Mouse (Mus musculus): Measurements from ENCODE around the gene Hint1. TPM values are rescaled to one million over a fixed set of nuclear protein-coding genes. Genes with fewer than 3 reads are reported as not detected.

Hint1 gene
- polyA plus RNA-seq, 1 experiment from 2014 or later, result 644 TPM

DNA sequence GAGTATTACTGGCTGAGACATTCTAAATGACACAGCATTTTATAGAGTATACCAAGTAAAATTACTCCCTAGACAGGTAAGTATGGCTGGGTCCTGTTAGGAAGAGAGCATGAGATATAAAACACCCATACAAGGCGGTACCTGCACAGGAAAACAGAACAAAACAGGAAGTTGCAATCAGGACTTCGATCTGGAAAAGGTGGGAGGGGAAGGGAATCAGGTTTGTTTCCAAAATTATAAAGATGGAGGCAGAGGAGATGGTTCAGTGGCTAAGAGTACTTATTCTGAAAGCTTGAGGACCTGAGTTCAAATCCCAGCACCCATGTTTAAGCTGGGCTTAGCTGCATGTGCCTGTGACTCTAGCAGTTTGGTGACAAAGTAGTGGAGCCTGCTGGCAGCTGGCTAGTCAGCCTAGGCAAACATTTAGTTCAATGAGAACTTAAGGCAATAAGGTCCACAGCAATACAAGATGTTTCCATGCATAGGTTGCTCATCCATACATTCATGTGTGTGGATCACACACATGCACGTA, 1.8 kb downstream of the Hint1 start:
- 87% methylated on average over 3 of the region's 3 CpGs for WGBS
- no peak for DNase-seq (ENCODE audit: low spot score)
- Histone ChIP-seq H3K36me3 (replicated peaks) (peaks cover 51% of the 10 kb centered on the region), H3K27ac (replicated peaks) (no peak overlapping the region), H3K27me3 (replicated peaks; ENCODE audit: low read depth, poor library complexity, severe bottlenecking) (no peaks in the 10 kb centered on the region), H3K9me3 (no peaks in the 10 kb centered on the region), H3K4me1 (peaks cover 23% of the 10 kb centered on the region), H3K4me3 (peak overlapping the region; percentile 96)

DNA sequence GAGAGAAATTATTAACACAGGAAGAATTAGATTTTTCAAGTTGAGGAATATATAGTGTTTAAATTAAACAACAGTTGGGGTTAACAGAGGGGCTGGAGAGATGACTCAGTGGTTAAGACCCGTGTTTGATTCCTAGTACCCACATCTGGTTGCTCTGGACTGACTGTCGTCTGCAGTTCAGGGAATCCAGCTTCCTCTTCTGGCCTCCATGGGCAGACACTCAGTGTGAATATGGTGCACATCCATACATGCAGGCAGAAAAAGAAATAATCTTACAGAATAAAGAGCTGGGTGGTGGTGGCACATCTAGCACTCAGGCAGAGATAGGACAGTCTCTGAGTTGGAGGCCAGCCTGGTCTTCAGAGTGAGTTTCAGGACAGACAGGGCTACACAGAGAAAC, 2.3 kb downstream of the Hint1 start:
- no peak for DNase-seq (ENCODE audit: low spot score)
- Histone ChIP-seq H3K27me3 (replicated peaks; ENCODE audit: low read depth, poor library complexity, severe bottlenecking) (no peaks in the 10 kb centered on the region), H3K27ac (replicated peaks) (no peak overlapping the region), H3K4me1 (peaks cover 23% of the 10 kb centered on the region), H3K9me3 (no peaks in the 10 kb centered on the region), H3K36me3 (replicated peaks) (peaks cover 56% of the 10 kb centered on the region), H3K4me3 (peak overlapping the region; percentile 96)
- WGBS, result 82% methylated on average over 2 of the region's 2 CpGs

DNA sequence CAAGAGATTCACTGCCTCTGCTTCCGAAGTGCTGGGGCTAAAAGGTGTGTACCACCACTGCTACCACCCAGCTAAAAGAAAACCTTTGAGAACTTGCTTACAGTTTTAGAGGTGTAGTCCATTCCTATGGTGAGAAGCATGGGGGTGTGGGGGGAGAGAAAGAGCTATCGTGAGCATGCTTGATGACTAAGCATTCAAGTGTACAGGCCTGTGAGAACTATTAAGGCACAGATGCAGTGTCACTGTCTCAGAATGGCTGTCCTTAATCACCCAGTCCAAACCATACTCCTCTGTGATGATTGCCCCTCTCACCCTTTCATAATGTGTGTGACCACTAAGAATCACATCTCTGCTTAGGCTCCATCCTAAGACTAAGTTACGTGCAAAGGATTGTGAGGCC, 3.1 kb downstream of the Hint1 start:
- Histone ChIP-seq H3K9me3 (no peaks in the 10 kb centered on the region), H3K27ac (replicated peaks) (no peak overlapping the region), H3K36me3 (replicated peaks) (peaks cover 65% of the 10 kb centered on the region), H3K4me1 (peaks cover 23% of the 10 kb centered on the region), H3K27me3 (replicated peaks; ENCODE audit: low read depth, poor library complexity, severe bottlenecking) (no peaks in the 10 kb centered on the region), H3K4me3 (no peak overlapping the region)
- WGBS, result 92% methylated on average over 3 of the region's 3 CpGs
- DNase-seq (ENCODE audit: low spot score), result no peak

DNA sequence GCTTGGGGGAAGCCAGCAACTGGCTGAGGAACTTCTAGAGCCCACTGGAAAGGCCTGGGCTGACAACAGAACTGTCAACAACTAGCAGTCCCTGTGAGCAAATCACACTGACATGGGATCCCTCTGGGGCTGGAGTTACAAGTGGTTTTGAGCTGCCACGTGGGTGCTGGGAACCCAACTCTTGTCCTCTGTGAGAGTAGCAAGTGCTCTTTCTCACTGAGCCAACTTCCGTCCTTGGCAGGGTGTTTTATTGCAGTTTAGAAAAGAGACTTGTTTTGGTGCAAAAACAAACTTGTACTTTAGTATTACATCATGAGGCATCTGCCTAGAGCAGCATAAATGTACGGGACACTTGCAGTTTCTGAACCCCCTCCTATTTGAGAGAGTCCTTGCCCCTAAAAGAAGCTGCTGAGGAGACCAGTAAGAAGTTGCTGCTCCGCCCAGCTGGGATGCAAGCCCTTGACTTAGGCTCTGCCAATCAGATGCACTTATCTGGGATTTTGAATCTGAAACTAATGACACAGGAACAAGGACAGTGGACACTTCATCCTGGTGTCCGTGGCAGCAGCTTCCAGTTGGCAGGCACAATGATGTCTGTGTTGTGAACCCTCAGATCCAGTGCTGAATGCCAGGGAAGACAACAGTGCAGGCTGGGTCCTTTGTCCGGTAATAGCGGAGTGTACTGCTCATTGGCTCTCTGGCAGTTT, 5.8 kb downstream of the Hint1 start:
- WGBS, result 80% methylated on average over 7 of the region's 7 CpGs

DNA sequence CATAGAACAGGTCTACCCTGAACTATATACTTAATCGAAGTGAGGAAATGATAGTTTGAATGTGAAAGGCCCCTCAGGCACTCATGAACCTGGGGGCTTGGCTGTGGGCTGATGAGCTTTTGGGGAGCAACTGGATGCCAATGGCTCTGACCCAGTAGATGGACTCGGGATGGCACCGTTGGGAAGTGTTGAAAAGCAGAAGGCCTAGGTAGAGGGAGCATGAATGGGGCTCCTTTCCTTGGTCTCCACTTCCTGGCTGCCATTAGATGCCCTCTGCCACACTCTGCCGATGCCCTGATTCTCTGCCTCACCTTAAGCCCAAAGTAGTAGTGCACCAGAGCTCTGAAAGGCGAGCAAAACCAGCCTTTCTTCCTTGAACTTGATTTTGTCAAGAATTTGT, 9.8 kb downstream of the Hint1 start:
- no peak overlapping the region for H3K4me3 ChIP-seq
- no peaks in the 10 kb centered on the region for H3K9me3 ChIP-seq
- H3K27ac ChIP-seq (replicated peaks), result no peak overlapping the region
- H3K27me3 ChIP-seq (replicated peaks; ENCODE audit: low read depth, poor library complexity, severe bottlenecking), result no peaks in the 10 kb centered on the region
- H3K4me1 ChIP-seq, result peaks cover 3% of the 10 kb centered on the region; the same call in 1 of the 2 replicates
- 91% methylated on average over 5 of the region's 5 CpGs for WGBS
- peaks cover 46% of the 10 kb centered on the region for H3K36me3 ChIP-seq (replicated peaks)
- DNase-seq (ENCODE audit: low spot score), result no peak

More for the DNA sequence above, 5.8 kb downstream of the Hint1 start:
- Histone ChIP-seq H3K27ac (replicated peaks) (no peak overlapping the region), H3K36me3 (replicated peaks) (peaks cover 77% of the 10 kb centered on the region), H3K4me1 (peaks cover 18% of the 10 kb centered on the region), H3K9me3 (no peaks in the 10 kb centered on the region), H3K27me3 (replicated peaks; ENCODE audit: low read depth, poor library complexity, severe bottlenecking) (no peaks in the 10 kb centered on the region), H3K4me3 (no peak overlapping the region)
- no peak for DNase-seq (ENCODE audit: low spot score)

DNA sequence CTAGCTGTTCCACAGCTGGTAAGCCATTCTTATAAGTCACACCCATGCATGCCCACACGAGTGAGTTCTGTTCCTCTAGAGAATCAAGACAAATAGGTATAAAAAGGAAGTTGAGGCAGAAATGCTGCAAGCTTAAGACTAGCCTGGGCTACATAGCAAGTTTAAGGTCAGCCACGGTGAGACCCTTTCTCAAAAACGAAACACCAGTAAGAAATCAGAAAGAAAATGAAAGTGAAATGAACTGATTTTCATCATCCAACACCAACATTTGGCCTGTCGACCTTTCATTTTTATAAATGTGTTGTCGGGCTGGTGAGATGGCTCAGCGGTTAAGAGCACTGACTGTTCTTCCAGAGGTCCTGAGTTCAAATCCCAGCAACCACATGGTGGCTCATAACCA, 12.7 kb downstream of the Hint1 start:
- peaks cover 17% of the 10 kb centered on the region for H3K36me3 ChIP-seq (replicated peaks)
- H3K4me1 ChIP-seq, result peaks cover 11% of the 10 kb centered on the region
- no peak overlapping the region for H3K4me3 ChIP-seq
- WGBS, result 85% methylated on average over 6 of the region's 6 CpGs
- no peaks in the 10 kb centered on the region for H3K9me3 ChIP-seq
- no peak for DNase-seq (ENCODE audit: low spot score)
- H3K27me3 ChIP-seq (replicated peaks; ENCODE audit: low read depth, poor library complexity, severe bottlenecking), result no peaks in the 10 kb centered on the region
- no peak overlapping the region for H3K27ac ChIP-seq (replicated peaks)

DNA sequence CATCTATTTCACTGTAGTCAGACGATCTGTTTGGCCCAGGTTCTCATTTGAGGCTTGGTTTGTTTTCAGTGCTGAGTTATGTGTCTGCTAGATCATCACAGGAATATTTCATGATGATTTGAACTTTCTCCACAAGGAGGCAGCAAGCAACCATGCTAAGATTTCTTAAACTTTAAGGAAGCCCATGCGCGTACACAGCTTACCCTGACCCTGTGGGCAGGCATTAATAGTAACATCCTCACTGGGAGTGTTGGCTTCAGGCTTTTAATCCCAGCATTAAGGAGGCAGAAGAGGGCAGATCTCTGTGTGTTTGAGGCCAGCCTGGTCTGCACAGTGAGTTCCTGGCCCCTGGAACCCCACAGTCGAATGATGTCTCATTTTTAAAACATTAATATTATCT, 13.3 kb downstream of the Hint1 start:
- Histone ChIP-seq H3K27me3 (replicated peaks; ENCODE audit: low read depth, poor library complexity, severe bottlenecking) (no peaks in the 10 kb centered on the region), H3K27ac (replicated peaks) (no peak overlapping the region), H3K4me1 (peaks cover 12% of the 10 kb centered on the region), H3K36me3 (replicated peaks) (peaks cover 12% of the 10 kb centered on the region), H3K4me3 (no peak overlapping the region), H3K9me3 (no peaks in the 10 kb centered on the region)
- no peak for DNase-seq (ENCODE audit: low spot score)
- 44% methylated on average over 4 of the region's 4 CpGs for WGBS

DNA sequence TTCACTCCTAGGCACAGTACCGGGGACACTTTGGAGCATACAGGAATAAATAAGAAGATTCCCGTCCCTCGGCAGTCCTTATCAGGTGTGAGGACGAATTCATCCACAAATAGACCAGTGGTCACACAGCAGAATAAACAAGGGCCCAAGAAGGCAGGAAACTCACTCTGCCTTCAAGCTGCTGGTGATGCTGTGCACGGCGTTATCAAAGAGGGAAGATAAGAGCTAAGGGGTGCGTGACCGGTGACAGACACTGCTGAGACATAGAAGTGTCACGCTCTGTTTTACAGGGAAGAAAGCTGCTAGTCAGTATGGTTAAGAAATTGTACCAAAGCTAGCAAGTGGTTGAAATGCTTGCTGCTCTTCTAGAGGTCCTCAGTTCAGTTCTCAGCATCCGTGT, 13.7 kb downstream of the Hint1 start:
- peaks cover 7% of the 10 kb centered on the region; the same call in 1 of the 2 replicates for H3K36me3 ChIP-seq (replicated peaks)
- no peak for DNase-seq (ENCODE audit: low spot score)
- H3K27me3 ChIP-seq (replicated peaks; ENCODE audit: low read depth, poor library complexity, severe bottlenecking), result no peaks in the 10 kb centered on the region
- no peak overlapping the region for H3K4me3 ChIP-seq
- H3K9me3 ChIP-seq, result no peaks in the 10 kb centered on the region
- H3K27ac ChIP-seq (replicated peaks), result no peak overlapping the region
- 81% methylated on average over 10 of the region's 10 CpGs for WGBS
- peaks cover 17% of the 10 kb centered on the region for H3K4me1 ChIP-seq

DNA sequence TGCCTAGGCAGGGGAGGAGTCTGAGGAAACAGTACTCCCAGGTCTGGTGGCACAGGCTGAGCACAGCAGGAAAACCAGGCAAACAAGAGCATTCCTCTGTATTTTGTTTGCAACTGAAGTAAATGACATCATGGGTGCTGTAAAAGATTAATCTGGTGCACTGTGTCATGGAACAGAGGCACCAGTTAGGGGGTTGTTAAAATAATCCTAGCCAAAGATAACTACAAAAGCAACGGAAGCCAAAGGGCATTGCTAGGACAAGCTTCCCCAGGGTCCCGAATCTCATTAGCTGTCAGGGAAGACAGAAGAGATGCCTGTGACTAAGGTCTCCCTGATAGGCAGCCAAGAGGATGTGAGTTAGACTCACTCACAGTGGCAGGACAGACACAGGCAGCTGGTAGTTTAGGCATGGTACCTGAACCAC, 14.9 kb downstream of the Hint1 start:
- Histone ChIP-seq H3K27ac (replicated peaks) (no peak overlapping the region), H3K9me3 (no peaks in the 10 kb centered on the region), H3K4me1 (peaks cover 24% of the 10 kb centered on the region), H3K4me3 (no peak overlapping the region), H3K36me3 (replicated peaks) (0 out of 2 replicates have a peak, but pooled peaks cover under 1% of the 10 kb centered on the region), H3K27me3 (replicated peaks; ENCODE audit: low read depth, poor library complexity, severe bottlenecking) (no peaks in the 10 kb centered on the region)
- 14% methylated on average over 2 of the region's 2 CpGs for WGBS
- DNase-seq (ENCODE audit: low spot score), result no peak

DNA sequence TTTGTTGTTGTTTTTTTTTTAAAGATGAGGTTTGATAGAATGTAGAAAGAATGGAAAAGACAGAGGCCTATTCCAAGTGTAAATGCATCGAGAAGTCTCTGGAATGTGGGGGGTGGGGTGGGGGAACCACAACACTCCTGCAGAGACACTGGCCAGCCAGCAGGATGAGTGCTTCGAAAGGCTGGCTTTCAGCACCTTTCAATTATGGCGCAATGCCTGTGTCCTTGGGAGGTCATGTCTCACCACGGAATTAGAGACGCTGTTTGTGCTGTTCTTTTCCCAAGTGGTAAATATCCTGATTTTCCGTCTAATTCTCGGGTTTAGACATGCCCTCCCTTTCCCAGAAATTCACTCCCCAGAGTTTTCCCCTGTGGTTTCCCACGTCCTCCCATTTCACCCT, 16.5 kb downstream of the Hint1 start:
- H3K27ac ChIP-seq (replicated peaks), result no peak overlapping the region
- H3K9me3 ChIP-seq, result no peaks in the 10 kb centered on the region
- no peak overlapping the region for H3K4me3 ChIP-seq
- no peaks in the 10 kb centered on the region for H3K27me3 ChIP-seq (replicated peaks; ENCODE audit: low read depth, poor library complexity, severe bottlenecking)
- DNase-seq (ENCODE audit: low spot score), result no peak
- H3K4me1 ChIP-seq, result peaks cover 24% of the 10 kb centered on the region
- H3K36me3 ChIP-seq (replicated peaks), result no peaks in the 10 kb centered on the region
- 41% methylated on average over 8 of the region's 8 CpGs for WGBS

DNA sequence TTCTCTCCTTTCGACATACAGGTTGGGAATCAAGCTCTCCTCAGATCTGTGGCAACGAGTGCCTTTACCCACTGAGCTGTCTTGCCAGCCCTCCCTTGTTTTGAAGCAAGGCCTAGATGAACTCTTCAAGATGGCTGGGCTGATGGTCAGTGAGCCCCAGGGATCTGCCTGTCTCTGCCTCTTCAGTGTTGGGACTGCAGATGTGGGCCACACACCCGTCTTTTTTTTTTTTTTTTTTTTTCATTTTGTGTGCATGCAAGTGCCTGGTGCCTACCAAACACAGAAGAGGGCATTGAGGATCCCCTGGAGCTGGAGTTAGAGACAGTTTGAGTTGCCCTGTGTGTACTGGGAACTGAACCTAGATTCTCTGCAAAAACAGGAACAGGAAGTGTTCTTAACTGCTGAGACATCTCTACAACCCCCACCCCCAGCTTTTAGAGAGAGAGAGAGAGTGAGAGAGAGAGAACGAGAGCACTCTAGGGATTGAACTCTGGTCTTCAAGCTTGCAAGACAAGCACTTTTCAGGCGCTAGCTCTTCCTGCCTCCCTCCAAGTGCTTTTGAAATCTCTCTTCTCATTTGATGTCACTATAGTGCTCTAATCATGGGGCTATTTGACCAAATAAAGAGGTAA, 18.1 kb downstream of the Hint1 start:
- peaks cover 24% of the 10 kb centered on the region for H3K4me1 ChIP-seq
- peak overlapping the region; percentile 26; the same call in 1 of the 2 replicates for H3K27ac ChIP-seq (replicated peaks)
- H3K27me3 ChIP-seq (replicated peaks; ENCODE audit: low read depth, poor library complexity, severe bottlenecking), result no peaks in the 10 kb centered on the region
- DNase-seq (ENCODE audit: low spot score), result no peak
- no peak overlapping the region for H3K4me3 ChIP-seq
- H3K9me3 ChIP-seq, result no peaks in the 10 kb centered on the region
- H3K36me3 ChIP-seq (replicated peaks), result no peaks in the 10 kb centered on the region
- 68% methylated on average over 5 of the region's 5 CpGs for WGBS

DNA sequence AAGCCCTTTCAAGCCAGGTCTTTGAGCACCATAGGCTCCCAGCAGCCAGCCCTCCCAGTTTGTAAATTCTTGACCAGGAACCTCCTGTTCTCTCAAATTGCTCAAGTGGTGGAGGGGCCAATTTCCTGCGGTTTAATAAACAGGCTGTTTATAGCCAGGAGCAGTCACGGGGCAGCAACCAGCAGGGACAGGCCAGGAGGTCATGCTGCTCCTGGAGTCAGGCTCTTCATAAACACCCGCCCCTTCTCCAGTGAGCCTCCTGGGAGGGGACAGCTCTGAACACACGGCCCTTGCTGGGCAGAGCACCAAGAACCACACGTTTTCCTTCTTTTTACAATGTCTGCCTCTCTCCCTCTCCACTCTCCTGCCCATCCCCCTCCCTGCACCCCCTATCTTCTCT, 18.8 kb downstream of the Hint1 start:
- Histone ChIP-seq H3K4me3 (no peak overlapping the region), H3K27me3 (replicated peaks; ENCODE audit: low read depth, poor library complexity, severe bottlenecking) (no peaks in the 10 kb centered on the region), H3K9me3 (no peaks in the 10 kb centered on the region), H3K36me3 (replicated peaks) (no peaks in the 10 kb centered on the region), H3K4me1 (peaks cover 24% of the 10 kb centered on the region), H3K27ac (replicated peaks) (peak overlapping the region; percentile 26; the same call in 1 of the 2 replicates)
- DNase-seq (ENCODE audit: low spot score), result peak; percentile 21
- WGBS, result 17% methylated on average over 5 of the region's 5 CpGs

DNA sequence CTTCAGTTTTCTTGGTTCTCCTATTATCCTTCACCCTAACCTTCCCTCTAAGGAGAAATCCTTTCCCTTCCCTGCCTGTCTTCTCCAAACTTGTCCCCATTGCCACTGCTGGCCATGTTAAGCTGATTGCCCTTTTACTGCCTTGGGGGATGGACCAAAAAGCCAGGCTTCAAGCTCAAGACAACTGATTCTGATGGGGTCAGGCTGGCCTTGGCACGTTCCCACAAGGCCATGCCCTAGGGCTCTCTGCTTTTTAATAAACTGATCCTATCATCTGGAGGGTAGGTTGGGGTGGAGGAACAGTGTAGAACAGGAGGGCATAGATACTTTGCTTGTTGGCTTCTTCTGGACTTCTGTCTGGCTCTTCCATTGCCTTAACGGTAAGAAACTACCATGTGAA, 19.2 kb downstream of the Hint1 start:
- Histone ChIP-seq H3K9me3 (no peaks in the 10 kb centered on the region), H3K4me3 (no peak overlapping the region), H3K27me3 (replicated peaks; ENCODE audit: low read depth, poor library complexity, severe bottlenecking) (no peaks in the 10 kb centered on the region), H3K27ac (replicated peaks) (peak overlapping the region; percentile 26; the same call in 1 of the 2 replicates), H3K4me1 (peaks cover 24% of the 10 kb centered on the region), H3K36me3 (replicated peaks) (no peaks in the 10 kb centered on the region)
- no peak for DNase-seq (ENCODE audit: low spot score)
- WGBS, result 80% methylated on average over 2 of the region's 2 CpGs

Data from embryonic facial prominence, embryonic 10.5 days (tissue).